Comparison of ENCODE assay signal across 10 mouse cellular contexts in the genomic region with DNA sequence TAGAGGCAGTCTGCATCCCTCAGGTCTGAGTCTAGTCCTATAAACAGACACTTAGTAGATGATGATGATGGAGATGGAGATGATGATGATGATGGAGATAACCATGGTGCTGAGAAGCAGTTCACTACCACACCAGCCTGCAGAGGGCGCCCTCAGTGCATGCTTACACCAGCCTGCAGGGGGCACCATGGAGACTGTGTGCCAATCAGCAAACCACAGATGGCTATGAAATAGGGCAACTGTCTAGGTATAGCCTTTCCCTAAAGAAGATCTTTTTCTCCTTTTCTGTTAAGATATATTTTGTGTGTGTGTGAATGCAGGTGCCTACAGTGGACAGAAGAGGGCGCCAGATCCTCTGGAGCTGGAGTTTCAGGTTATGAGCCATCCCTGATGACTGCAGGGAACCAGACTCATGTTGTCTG. TPM values are rescaled to one million over a fixed set of nuclear protein-coding genes. Genes with fewer than 3 reads are reported as not detected.
DNase-seq lines count a peak whose midpoint lies in the region; ATAC-seq and TF ChIP-seq lines count a peak whose summit lies in the region.
"Had no signal": no experiment of that assay in that cellular context is flagged by ENCODE, and none has a peak within 500 bp of the region (broad histone marks: within the 10 kb centered on the region; RNA-seq: fewer than 3 reads in every experiment).

No protein-coding gene starts in this region.

- peak; percentile 41 to 64 for DNase-seq in heart, postnatal 36 days
- DNase-seq in heart, adult 9 months (ENCODE audit: low spot score in 2 of 2): no peak
- DNase-seq in right cerebral cortex, adult 18-20 months: peak; percentile 48
- no peak for DNase-seq in right cerebral cortex, postnatal 25 days
- DNase-seq in adrenal gland, postnatal 25 days: peak; percentile 60
- peak; percentile 70 for DNase-seq in hindbrain, postnatal 0 days (ENCODE audit: low spot score)
- DNase-seq in retina, postnatal 1 day: peak; percentile 70

- H3K27ac ChIP-seq in hindbrain, postnatal 0 days: no peak overlapping the region
- H3K27ac ChIP-seq in forebrain, embryonic 15.5 days (replicated peaks): no peak overlapping the region
- H3K27ac ChIP-seq: embryonic facial prominence, embryonic 15.5 days; limb, embryonic 12.5 days had no signal

- no peaks in the 10 kb centered on the region for H3K36me3 ChIP-seq in hindbrain, postnatal 0 days (ENCODE audit: insufficient read depth, low read length)
- no peaks in the 10 kb centered on the region for H3K36me3 ChIP-seq in forebrain, embryonic 15.5 days
- H3K36me3 ChIP-seq: embryonic facial prominence, embryonic 15.5 days; limb, embryonic 12.5 days had no signal

- no peaks in the 10 kb centered on the region for H3K27me3 ChIP-seq in hindbrain, postnatal 0 days (ENCODE audit: insufficient read depth, low read length)
- H3K27me3 ChIP-seq in forebrain, embryonic 15.5 days: no peaks in the 10 kb centered on the region
- H3K27me3 ChIP-seq: embryonic facial prominence, embryonic 15.5 days; limb, embryonic 12.5 days had no signal

- no peak overlapping the region for H3K9ac ChIP-seq in hindbrain, postnatal 0 days (replicated peaks; ENCODE audit: low read length)
- H3K9ac ChIP-seq in forebrain, embryonic 15.5 days (replicated peaks): no peak overlapping the region
- H3K9ac ChIP-seq: embryonic facial prominence, embryonic 15.5 days; limb, embryonic 12.5 days had no signal

- ATAC-seq in hindbrain, postnatal 0 days: no peak
- no peak for ATAC-seq in forebrain, embryonic 15.5 days (replicated peaks)

- no peaks in the 10 kb centered on the region for H3K9me3 ChIP-seq in hindbrain, postnatal 0 days (ENCODE audit: low read length)
- H3K9me3 ChIP-seq in forebrain, embryonic 15.5 days: no peaks in the 10 kb centered on the region
- H3K9me3 ChIP-seq: embryonic facial prominence, embryonic 15.5 days; limb, embryonic 12.5 days had no signal

- no peak overlapping the region for H3K4me2 ChIP-seq in hindbrain, postnatal 0 days (ENCODE audit: low read depth, low read length)
- H3K4me2 ChIP-seq in forebrain, embryonic 15.5 days (replicated peaks): no peak overlapping the region
- H3K4me2 ChIP-seq: embryonic facial prominence, embryonic 15.5 days; limb, embryonic 12.5 days had no signal

- peak; percentile 82 for TF ChIP-seq CTCF in hindbrain, postnatal 0 days (IDR thresholded peaks at IDR 0.05; ENCODE audit: low read depth)

- H3K4me1 ChIP-seq in hindbrain, postnatal 0 days (ENCODE audit: insufficient read depth, low read length): 0 out of 2 replicates have a peak, but pooled peaks cover 3% of the 10 kb centered on the region
- peaks cover 6% of the 10 kb centered on the region for H3K4me1 ChIP-seq in forebrain, embryonic 15.5 days

- H3K4me3 ChIP-seq in hindbrain, postnatal 0 days (ENCODE audit: low read length): no peak overlapping the region
- no peak overlapping the region for H3K4me3 ChIP-seq in forebrain, embryonic 15.5 days
- H3K4me3 ChIP-seq: embryonic facial prominence, embryonic 15.5 days; limb, embryonic 12.5 days had no signal

- intact Hi-C loops in heart, postnatal 36 days (cut with DNase I): loop anchor here (2.0 to 10.0 kb wide), 2 partner anchors 246 to 362 kb away; no protein-coding TSS in a partner anchor

- 21% methylated on average over 2 of the region's 2 CpGs for WGBS in hindbrain, postnatal 0 days
- 11% methylated on average over 2 of the region's 2 CpGs for WGBS in forebrain, embryonic 15.5 days

RNA-seq across cellular contexts. Expression of a gene that starts 4.8 kb away (rescaled TPM):
- total RNA-seq in heart, postnatal 36 days (2021): 1 to 10 TPM; 4.5 to 6.0 TPM
- total RNA-seq in adrenal gland, postnatal 25 days (2021): 4.6 and 5.1 TPM in 2 replicates
- total RNA-seq in hindbrain, postnatal 0 days (2014; rRNA removed): 32.2 and 37.4 TPM in 2 replicates
- 6.7 and 7.4 TPM in 2 replicates for polyA plus RNA-seq in hindbrain, postnatal 0 days (2015; fragmentation: Nextera tagmentation; extraction: Ambion mirVana)
- polyA plus RNA-seq in forebrain, embryonic 15.5 days (2015; fragmentation: Nextera tagmentation; extraction: Ambion mirVana): 17.3 and 18.0 TPM in 2 replicates

RNA-seq across cellular contexts. Expression of a gene that starts 42.9 kb away (rescaled TPM):
- under 1 TPM; 0.75 to 0.76 TPM for total RNA-seq in heart, postnatal 36 days (2021)
- total RNA-seq in adrenal gland, postnatal 25 days (2021): not detected in 2 replicates
- total RNA-seq in hindbrain, postnatal 0 days (2014; rRNA removed): 5.6 TPM in 1 of 2 replicates, not detected in the other
- polyA plus RNA-seq in hindbrain, postnatal 0 days (2015; fragmentation: Nextera tagmentation; extraction: Ambion mirVana): 2.0 and 2.2 TPM in 2 replicates
- polyA plus RNA-seq in forebrain, embryonic 15.5 days (2015; fragmentation: Nextera tagmentation; extraction: Ambion mirVana): 0.69 and 1.1 TPM in 2 replicates
- polyA plus RNA-seq: limb, embryonic 12.5 days had no signal

RNA-seq across cellular contexts. Expression of a gene that starts 46.5 kb away (rescaled TPM):
- total RNA-seq in heart, postnatal 36 days (2021): 1,000 to 10,000 TPM; 7,375 to 9,600 TPM
- total RNA-seq in adrenal gland, postnatal 25 days (2021): 1,730 and 2,563 TPM in 2 replicates
- total RNA-seq in hindbrain, postnatal 0 days (2014; rRNA removed): 1,752 and 2,010 TPM in 2 replicates
- 1,345 and 1,601 TPM in 2 replicates for polyA plus RNA-seq in hindbrain, postnatal 0 days (2015; fragmentation: Nextera tagmentation; extraction: Ambion mirVana)
- polyA plus RNA-seq in forebrain, embryonic 15.5 days (2015; fragmentation: Nextera tagmentation; extraction: Ambion mirVana): 5,603 and 5,963 TPM in 2 replicates

RNA-seq across cellular contexts. Expression of a gene that starts 56.0 kb away (rescaled TPM):
- total RNA-seq in heart, postnatal 36 days (2021): 1 to 10 TPM in 1 of 2 experiments, not detected in 1; 1.4 TPM
- 0.64 TPM in 1 of 2 replicates, not detected in the other for total RNA-seq in adrenal gland, postnatal 25 days (2021)
- total RNA-seq in hindbrain, postnatal 0 days (2014; rRNA removed): 1.0 TPM in 1 of 2 replicates, not detected in the other
- 1.1 and 1.4 TPM in 2 replicates for polyA plus RNA-seq in hindbrain, postnatal 0 days (2015; fragmentation: Nextera tagmentation; extraction: Ambion mirVana)
- 1.6 and 2.5 TPM in 2 replicates for polyA plus RNA-seq in forebrain, embryonic 15.5 days (2015; fragmentation: Nextera tagmentation; extraction: Ambion mirVana)

RNA-seq across cellular contexts. Expression of a gene that starts 59.5 kb away (rescaled TPM):
- over 10,000 TPM in 1 of 2 experiments, 1,000 to 10,000 TPM in 1; 7,538 to 10,107 TPM for total RNA-seq in heart, postnatal 36 days (2021)
- 2,198 and 2,224 TPM in 2 replicates for total RNA-seq in adrenal gland, postnatal 25 days (2021)
- 541 and 992 TPM in 2 replicates for total RNA-seq in hindbrain, postnatal 0 days (2014; rRNA removed)
- 535 and 659 TPM in 2 replicates for polyA plus RNA-seq in hindbrain, postnatal 0 days (2015; fragmentation: Nextera tagmentation; extraction: Ambion mirVana)
- polyA plus RNA-seq in forebrain, embryonic 15.5 days (2015; fragmentation: Nextera tagmentation; extraction: Ambion mirVana): 2,103 and 2,256 TPM in 2 replicates

Comparison
In these comparisons a context has a peak if more than half of its experiments do, and no peak if none do; other contexts are left out.
1. DNase-seq: peak in heart, postnatal 36 days (2 of 2), right cerebral cortex, adult 18-20 months (single experiment), adrenal gland, postnatal 25 days (single experiment), hindbrain, postnatal 0 days (single experiment) and retina, postnatal 1 day (single experiment); none in heart, adult 9 months (0 of 2) and right cerebral cortex, postnatal 25 days (single experiment).